Mouse (Mus musculus) adrenal gland, adult 8-10 months (tissue): ENCODE data around the gene Ankmy2. TPM values are rescaled to one million over a fixed set of nuclear protein-coding genes. Genes with fewer than 3 reads are reported as not detected.
"Not testable (repeated sequence)": the region's sequence is repeated elsewhere in the genome, so short reads cannot be mapped to it uniquely, and the experiment has no call there.

Experiments used
- DNase-seq: peaks from one replicate; pipeline ENCODE4 v3.0.0; 2022
- total RNA-seq, 4 experiments: library from RNA; stranded (reverse); gene quantifications; 2 replicates each; pipeline ENCODE4 v1.2.4; 2022

Ankmy2 gene
- total RNA-seq, 4 experiments from 2014 or later = 35.8 to 41.7 (median 38.3) TPM

DNA sequence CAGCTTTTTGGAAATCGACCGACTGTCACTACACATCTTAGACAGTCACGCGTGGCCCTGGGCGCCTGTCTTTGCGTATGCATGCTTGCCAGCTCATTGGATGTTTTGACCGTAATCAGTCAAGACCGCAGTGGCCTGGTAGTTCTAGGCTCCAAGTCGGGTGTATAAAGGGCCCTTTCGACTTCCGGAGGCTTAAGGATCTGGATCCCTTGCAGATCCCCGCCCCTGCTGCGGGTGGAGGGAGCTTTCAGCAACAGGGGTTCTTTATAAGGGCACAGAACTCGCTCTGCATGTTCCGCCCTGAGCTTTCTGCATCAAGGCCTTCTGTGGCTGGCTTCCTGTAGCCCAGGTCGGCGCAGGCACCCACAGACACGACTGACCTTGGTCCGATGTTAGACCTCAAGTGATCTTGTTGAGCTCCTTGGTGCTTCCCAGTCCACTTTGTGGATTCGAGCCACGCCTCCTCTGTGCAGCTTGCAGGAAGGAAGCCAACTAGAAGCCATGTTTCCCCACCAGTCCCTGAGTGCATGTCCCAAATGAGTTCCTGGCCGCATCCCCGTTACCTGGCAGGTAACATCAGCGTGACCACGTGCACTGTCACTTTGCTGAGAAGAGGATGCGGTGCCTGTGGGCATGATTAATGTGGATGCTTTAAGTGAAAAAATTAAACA lies 859 bp downstream of the Ankmy2 start, which contains the start of gene Bzw2:
Gene Bzw2 (minus strand): TSS at position 443 of the 671 bp plus-strand sequence.
- DNase-seq = peak; percentile 62

- no peak for DNase-seq
These were observed 7.3 kb downstream of the Ankmy2 start for GRCm38 (mm10) chr12:36164126-36164791.

DNA sequence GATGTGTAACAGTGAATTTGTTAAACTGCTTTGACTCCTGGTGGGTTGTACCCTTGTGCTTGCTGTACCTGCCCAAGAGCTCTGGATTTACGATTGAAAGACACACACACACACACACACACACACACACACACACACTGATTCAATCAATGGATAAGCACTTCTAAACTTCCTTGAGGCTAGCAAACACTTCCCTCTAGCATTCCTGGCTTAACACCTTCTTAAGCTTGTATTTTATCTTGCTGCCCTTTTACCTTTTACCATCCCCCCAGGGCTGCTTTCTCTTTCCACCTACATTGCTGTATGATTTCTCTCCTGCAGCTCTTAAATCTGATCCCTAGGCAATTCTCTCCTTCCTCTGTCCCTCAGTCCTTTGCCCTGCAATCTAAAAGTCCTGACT lies 8.4 kb downstream of the Ankmy2 start:
- DNase-seq = no peak

GRCm38 (mm10) chr12:36177227-36177626 lies 20.3 kb downstream of the Ankmy2 start:
- DNase-seq = no peak

- DNase-seq = no peak
These were observed 25.7 kb downstream of the Ankmy2 start for GRCm38 (mm10) chr12:36182570-36182969.

GRCm38 (mm10) chr12:36187081-36187480 lies 30.2 kb downstream of the Ankmy2 start:
- DNase-seq = no peak

DNA sequence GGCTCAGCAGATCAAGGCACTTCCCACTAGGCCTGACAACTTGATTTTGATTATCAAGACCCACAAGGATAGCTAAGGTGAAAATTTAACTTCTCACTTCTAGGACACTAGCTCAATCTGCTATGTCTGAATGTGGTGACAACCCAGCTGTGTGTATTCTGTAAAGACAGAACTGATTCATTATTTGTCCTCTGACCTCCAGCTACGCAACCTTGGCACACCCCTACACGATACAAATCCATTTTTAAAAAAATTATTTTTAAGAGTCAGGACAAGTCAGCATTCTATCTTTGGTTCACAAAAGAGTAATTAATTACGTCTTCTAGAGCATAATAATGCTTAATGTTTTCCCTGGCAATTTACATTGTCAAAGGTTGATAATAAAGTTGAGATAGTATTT lies 32.7 kb downstream of the Ankmy2 start:
- no peak for DNase-seq

DNA sequence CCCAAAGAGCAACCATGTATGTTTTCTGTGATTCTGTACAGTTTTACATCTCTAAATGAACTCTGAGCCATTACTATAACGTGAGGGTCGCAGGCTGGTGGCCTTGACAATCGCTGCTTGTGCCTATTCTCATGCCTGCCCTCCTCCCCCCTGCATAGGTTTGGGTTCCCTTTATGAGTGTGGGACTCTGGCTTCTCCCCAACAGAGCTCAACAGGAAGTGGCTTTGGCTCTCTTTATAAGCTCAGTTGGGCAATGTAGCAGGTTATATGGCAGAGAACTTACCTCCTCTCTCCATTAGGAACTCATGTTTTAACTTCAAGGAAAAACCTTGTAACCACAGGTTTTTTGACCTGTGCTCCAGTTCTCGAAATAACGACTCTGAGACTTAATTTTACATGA lies 33.4 kb downstream of the Ankmy2 start:
- no peak for DNase-seq

GRCm38 (mm10) chr12:36194976-36195375 lies 38.1 kb downstream of the Ankmy2 start:
- no peak for DNase-seq

DNA sequence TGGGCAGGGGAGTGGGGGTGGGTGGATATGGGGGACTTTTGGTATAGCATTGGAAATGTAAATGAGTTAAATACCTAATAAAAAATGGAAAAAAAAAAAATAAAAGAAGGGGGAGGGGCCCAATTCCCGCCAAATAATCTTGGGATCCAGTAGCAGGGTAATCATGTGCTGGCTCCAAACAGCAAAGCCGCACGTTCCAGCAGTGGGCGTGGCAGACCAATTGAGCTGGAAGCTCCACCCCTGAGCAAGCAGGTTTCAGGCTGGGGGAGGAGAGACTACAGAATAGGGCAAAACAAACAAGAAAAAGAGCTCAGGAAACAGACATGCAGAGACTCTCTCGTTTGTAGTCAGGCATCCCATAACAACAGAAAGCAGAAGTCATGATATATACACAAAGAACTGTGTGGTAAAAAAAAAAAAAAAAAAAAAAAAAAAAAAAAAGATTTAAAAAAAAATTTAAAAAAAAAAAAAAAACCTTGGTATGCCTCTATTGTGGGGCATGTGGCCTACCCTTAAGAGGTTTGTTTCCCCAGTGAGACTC lies 48.7 kb downstream of the Ankmy2 start:
- not testable (repeated sequence) for DNase-seq

DNA sequence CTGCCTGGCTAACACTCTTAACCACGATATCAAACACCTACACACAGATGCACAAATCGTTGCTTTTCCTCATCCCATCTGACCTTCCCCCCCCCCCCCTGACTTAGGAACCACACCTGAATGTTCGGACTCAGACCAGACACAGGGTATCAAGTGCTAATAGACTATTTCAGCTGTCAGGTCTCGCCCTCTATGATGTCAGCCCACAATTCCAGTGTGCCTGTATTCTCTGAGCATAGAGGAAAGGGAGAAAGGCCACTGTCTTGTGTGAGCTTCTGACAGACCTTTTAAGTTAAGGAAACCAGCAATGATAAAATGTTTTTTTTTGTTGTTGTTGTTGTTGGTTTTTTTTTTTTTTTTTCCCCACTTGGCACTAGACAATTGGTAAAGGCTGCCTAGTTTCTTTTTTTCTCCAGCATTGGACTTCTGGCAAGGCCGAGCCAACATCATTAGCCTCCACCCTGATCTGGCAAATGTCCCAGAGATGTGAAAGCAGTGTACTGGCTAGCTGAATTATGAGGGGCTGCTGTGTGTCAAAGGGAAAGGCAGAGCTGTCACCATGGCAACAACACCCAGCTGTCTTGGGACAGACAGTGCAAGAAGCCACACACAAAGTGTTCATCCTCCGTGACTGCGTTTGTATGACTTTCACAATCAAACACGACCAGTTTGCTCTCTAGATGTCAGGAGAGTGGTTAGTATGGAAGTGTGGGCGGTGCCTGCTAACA lies 50.3 kb downstream of the Ankmy2 start:
- DNase-seq = peak; percentile 55

GRCm38 (mm10) chr12:36207800-36208148 lies 50.9 kb downstream of the Ankmy2 start:
- no peak for DNase-seq

DNA sequence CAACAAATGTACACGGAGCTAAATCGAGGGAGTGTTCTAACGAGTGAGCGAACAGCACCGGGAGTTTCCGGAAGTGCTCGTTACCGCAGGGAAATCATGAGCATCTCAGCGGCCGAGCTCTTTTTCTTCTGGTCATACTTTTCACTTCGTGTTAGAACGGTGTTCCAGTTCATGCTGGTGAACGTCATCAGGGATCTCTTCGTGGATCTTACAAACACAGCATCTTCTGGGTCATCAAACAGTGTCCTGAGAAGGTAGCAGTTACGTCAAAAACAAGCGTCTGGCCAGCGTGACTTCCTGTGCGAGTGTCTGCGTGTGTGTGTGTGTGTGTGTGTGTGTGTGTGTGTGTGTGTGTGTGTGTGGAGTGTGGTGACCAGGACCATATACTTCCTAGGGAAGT lies 51.5 kb downstream of the Ankmy2 start:
- DNase-seq = no peak

- no peak for DNase-seq
These were observed 53.2 kb downstream of the Ankmy2 start for GRCm38 (mm10) chr12:36210096-36210495.

DNA sequence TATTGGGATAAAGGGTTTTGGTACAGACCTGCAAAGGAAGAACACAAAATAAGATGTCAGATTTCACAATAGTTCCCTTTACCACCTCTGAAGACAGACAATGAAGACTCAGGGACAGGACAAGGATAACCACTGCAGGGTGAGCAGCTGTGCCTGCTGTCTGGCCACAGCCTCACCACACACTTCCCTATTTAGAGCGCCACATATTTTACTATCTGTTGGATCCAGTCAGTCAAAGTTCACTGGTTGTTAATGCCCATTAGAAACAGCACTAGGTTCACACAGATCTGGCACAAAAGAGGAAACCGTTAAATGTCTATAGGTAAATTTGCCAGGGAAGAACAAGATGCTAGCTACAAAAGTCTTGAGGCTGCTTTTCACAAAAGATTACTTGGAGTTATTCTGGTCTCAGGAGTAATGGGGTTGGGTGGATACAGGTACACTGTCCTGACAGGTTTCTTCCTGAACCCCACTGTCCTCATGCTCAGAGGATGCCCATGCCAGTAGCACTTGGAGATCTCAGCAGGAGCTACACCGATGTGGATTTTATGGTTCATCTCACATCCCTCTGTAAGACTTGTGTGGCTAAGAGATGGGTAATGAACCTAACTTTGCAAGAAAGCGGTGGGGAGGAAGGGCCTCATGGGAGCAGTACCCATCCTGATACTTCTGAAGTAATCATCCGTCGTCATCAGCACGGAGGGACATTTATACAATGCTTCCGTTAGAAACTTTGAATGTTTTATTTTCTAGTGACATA lies 57.7 kb downstream of the Ankmy2 start:
- no peak for DNase-seq

DNA sequence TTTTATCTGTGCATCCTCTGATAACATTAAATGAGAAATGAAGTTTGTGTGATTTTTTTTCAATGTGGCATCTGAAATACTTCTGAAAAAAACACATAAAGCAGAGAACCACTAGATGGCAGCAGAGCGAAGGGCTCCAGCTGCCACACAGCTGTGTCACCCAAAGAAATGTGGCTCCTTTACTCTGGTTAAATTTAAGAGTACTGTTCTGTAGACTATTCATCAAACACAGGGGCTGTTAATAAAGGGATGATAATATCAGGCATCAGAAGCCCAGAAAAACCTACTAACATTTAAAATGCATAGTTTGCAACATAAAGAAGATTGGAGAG lies 58.2 kb downstream of the Ankmy2 start:
- no peak for DNase-seq

DNA sequence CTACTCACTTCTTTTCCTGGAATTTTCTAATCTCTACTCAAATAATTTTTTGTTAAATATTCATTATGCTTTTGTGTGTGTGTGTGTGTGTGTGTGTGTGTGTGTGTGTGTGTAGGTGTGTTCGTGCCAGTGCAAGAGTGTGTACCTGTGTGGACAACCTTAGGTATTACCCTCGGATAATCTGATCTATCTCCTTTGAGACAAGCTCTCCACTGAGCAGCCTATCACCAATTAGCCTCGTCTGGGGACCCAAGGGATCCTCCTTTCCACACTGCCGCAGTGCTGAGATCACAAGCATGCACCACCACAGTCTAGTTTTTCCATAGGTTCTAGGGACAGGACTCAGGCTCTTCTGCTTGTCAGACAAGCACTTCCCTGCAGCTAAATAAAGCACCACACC lies 59.3 kb downstream of the Ankmy2 start:
- no peak for DNase-seq

- no peak for DNase-seq
These were observed 60.0 kb downstream of the Ankmy2 start for GRCm38 (mm10) chr12:36216905-36217304.

DNA sequence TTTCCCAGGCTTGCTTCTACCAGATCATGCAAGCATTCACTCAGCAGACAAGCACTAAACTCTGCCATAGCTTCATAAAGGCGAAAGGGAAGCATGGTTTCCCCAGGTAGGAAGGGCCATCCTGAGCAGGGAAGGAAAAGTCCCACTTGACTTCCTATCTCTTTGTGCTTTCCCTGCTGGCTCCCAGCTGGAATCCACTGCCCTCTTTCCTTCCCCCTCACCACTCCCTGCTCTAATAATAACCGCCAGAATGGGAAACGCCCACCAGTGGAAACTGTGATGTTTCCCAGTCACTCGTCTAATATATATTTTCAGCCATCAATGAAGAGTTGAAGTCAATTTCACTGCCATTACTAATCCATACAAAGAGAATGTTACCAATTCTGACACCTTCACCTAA lies 67.5 kb downstream of the Ankmy2 start:
- no peak for DNase-seq

DNA sequence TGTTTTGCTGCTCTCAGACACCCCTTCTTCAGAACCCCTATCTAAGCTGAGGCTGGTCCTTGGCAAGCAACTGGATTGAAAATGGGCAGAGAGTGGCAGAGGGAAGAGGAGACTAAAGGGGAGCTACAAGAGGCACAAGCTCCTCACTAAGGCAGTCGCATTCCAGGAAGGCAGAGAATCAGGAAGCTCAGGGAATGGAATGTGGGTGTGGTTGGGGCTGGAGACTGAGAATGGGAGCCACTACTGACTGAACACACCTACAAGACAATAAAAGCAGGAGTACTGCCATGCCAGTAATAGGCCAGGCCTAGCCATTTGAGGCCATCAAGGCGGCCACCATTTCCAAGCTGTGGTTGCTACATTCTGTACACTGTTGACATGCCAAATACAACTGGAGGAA lies 74.5 kb downstream of the Ankmy2 start:
- DNase-seq = no peak

GRCm38 (mm10) chr12:36241171-36241570 lies 84.3 kb downstream of the Ankmy2 start:
- DNase-seq = no peak
